Mouse (Mus musculus) ES-Bruce4 (cell line): ENCODE data around the gene Ss18l1.

ENCODE experiments used
- CTCF ChIP-seq: IDR thresholded peaks from one replicate; pipeline ENCODE4 v1.8.1; 2011; ENCODE audit warnings: low read depth, low read length
- EP300 ChIP-seq: IDR thresholded peaks from 2 replicates; pipeline ENCODE4 v1.6.1; 2011; ENCODE audit warnings: low read depth, low read length; ENCODE audit not compliant: insufficient read depth
- POLR2A ChIP-seq: IDR thresholded peaks from one replicate; pipeline ENCODE4 v1.8.1; 2011; ENCODE audit warnings: low read length; ENCODE audit not compliant: insufficient read depth

DNA sequence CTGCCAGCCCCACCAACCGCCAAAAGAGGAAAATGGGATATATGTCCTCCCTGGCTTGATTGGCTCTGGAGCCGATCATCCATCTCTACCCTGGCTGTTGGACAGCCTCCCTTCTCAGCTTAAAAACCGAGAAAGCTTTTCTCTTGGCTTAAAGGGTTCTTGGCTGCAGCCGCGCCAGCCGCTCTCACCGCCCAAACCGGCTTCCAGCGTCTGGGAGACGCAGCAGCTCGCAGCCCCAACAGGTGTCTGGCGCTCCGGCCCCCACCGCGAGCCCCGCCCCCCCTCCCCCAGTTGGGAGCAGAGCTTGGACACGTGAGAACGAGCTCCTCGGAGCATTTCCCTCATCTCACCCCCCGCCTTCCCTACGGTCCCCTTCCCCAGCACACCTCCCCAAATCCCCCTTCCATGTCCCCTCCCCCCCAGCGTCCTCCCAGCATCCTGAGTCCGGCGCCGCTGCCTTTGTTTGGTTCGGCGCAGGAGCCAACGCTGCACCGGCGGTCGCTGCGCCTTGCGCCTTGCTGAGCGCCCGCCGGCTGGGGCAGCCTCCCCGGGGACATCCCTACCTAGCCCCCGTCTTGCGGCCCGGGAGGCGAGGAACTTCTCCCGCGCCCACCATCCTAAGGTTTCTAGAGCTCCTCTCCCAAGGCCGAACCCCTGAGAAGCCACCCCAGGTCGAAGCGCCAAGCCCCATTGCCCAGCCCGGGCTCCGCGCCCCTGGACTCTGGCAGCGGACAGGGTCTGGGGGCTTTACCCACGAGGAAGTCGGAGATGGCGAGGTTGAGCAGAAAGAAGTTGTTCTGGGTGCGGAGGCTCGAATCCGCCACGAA is 61.1 kb downstream of the Ss18l1 start:
- TF ChIP-seq POLR2A: no peak
- TF ChIP-seq EP300: no peak
- TF ChIP-seq CTCF: no peak
